Mouse (Mus musculus) adrenal gland, postnatal 4 days (tissue): ENCODE data around the gene Matn3. TPM values are rescaled to one million over a fixed set of nuclear protein-coding genes. Genes with fewer than 3 reads are reported as not detected.

Experiments used
- DNase-seq, 2 experiments: peaks; one replicate each; pipeline ENCODE4 v3.0.0; 2021 to 2022; ENCODE audit warnings: low spot score in 2 of 2, mixed read lengths in 2 of 2
- total RNA-seq, 2 experiments: library from RNA; stranded (reverse); gene quantifications; 2 replicates each; pipeline ENCODE4 v1.2.3; 2021

Matn3 gene
- total RNA-seq, 2 experiments from 2014 or later = 0.14 TPM; not detected in 1

- no peak for DNase-seq
Measured at GRCm38 (mm10) chr12:9020431-9020830, 72.7 kb downstream of the Matn3 start.

GRCm38 (mm10) chr12:9020986-9021385 is 73.3 kb downstream of the Matn3 start:
- DNase-seq = no peak

Other genes with a start within 250 kb of the Matn3 start
- 10 to 100 TPM; 34.6 to 52.4 TPM for gene Sdc1, start 176.6 kb upstream of the Matn3 start, total RNA-seq
- gene Laptm4a, start 26.3 kb upstream of the Matn3 start, total RNA-seq = 100 to 1,000 TPM; 462 to 510 TPM
- 10 to 100 TPM; 21.1 to 24.4 TPM for gene Wdr35, start 26.0 kb downstream of the Matn3 start, total RNA-seq
- 10 to 100 TPM; 15.6 TPM for gene Ttc32, start 82.1 kb downstream of the Matn3 start, total RNA-seq